Mouse (Mus musculus) erythroblast, adult 5-6 weeks (primary cell): ENCODE measurements around the gene Rem1. TPM values are rescaled to one million over a fixed set of nuclear protein-coding genes. Genes with fewer than 3 reads are reported as not detected.

Experiments used
- ATAC-seq: replicated peaks from 2 replicates; pipeline ENCODE4 v1.8.0; 2016; ENCODE audit warnings: moderate number of reproducible peaks, mild to moderate bottlenecking, moderate TSS enrichment, inconsistent platforms; ENCODE audit not compliant: poor library complexity, low FRiP score, severe bottlenecking
- total RNA-seq, 2 experiments: library from RNA; stranded (forward) in 1 of 2; stranded (reverse) in 1 of 2; fragments of 150-400 nt in 1 of 2; fragments of 200-764, 138-1000 nt in 1 of 2; gene quantifications; 2 replicates each; pipeline versions ENCODE4 v1.2.3 to v1.2.4; 2015 to 2017; ENCODE audit warnings: low replicate concordance in 2 of 2

The Rem1 gene
- total RNA-seq, 2 experiments from 2014 or later: 0.60 to 0.77 TPM

DNA sequence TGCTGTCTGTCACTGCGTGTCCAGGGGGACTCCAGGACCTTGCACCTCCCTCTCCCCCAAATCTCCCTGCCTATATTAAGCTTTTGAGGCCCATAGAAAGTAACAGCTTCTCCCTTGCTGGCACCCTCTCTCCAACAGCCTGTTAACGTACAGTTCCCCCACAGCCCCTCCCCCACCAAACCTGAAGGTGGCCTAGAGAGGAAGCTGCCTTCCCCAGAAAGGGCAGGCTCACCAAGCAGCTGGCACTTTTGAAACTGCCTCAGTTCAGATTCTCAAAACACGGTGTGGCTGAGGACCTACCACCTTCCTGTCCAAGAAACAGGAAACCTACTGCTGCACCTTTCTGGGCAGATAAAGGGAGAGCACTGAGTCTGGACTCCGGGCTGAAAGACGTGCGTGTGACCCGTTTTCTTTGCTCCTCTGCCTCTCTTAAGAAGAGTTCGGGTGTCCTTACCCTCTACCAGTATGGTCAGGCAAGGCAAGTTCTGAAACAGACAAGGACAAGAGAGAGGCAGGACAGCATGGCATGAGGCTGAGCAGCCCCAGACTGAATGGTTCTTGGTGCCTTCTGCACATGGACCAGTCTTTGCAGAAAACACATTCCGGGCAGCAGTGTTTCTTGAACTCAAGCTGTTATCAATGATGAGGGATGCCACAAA lies 44.4 kb downstream of the Rem1 start:
- no peak for ATAC-seq

DNA sequence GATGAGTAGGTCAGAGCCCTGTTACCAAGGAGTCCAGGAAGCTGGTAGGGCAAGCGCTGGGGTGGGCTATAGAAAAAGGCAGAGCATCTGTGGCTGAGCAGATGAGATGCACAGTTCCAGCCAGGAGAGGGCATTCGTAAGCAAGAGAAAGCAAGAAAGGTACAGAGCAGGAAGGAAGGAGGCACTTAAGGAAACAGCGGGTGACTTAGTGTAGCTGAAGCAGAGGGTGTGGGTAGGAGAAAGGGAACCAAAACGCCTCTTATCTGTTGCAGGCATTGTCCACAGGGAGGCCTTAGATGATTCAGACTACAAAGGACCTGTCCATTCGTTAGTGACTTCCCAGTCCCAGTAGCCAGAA lies 44.9 kb downstream of the Rem1 start:
- ATAC-seq: peak; percentile 23; the same call in 1 of the 2 replicates

DNA sequence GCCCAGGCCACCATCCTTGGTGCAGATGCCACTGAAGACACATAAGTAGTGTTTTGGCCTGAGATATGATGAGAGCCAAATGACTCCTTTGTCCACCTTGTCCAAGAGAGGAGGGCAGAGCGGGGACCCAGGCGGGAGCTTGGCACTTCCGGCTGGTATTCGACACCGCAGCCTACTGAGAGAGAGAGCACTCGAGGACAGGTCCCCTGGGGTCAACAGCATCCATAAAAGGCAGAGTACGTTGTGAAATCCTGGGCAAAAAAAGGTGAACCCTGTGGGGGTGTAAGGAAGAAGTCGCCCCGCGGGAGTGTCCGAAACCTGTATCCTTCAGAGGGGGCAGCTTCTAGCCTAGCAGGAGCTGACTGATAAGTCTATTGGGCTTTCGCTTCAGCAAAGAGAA lies 45.4 kb downstream of the Rem1 start:
- ATAC-seq: no peak

DNA sequence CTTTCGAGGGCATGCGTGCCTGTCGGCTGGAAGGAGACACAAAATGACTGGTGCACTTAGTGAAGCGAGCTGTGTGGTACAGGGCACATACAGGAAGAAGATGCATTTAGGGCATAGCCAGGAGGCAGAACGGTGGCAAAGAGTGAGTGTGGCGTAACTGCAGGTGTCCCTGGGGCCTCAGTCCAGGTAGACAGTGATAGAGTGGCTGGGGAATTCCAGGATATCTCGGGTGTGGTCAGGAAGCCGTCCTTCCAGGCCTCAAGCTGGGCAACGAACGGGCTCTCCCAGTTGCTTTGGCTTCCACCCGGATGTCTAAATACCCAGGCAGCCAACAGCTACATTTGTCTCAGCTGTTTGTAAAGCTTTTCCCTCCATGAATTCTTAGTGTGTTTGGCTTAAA lies 47.4 kb downstream of the Rem1 start:
- ATAC-seq: no peak

DNA sequence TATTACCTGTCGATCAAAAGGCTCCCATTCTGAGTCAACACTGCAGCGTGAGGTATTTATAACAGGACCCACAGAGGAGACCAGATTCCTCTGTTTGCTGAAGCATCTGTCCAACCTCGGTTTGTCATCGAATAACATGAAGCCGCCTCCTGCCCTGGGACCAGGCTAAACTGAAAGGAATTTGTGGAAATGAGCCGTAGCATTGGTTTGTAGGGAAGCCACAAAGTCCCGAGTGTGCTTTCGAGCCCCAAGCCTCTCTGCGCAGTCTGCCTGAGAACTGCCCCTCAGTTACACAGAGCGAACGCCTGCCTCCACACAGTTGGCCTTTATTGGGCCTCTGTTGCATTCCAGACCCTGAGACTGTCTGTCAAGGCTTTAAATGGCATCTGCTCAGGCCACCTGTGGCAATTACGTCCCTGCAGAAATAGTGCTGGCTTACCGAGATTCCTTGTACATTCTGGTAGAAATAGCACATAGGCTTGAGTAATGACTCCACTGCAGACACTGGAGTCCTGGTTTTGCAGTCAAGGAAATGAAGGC lies 48.6 kb downstream of the Rem1 start:
- no peak for ATAC-seq

DNA sequence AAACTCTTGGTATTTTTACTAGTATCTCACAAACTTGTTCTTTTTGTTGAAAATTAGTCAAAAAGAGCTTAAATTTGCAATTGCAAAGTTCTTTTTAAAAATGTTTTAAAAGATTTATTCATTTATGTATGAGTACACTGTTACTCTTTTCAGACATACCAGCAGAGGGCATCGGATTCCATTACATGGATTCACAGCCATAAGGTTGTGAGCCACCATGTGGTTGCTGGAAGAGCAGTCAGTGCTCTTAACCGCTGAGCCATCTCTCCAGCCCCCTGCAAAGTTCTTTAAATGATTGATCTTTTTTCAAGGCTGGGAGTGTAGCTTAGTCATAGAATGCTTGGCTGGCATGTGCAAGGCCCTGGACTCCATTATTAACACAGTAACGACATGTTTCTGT lies 51.6 kb downstream of the Rem1 start:
- no peak for ATAC-seq

DNA sequence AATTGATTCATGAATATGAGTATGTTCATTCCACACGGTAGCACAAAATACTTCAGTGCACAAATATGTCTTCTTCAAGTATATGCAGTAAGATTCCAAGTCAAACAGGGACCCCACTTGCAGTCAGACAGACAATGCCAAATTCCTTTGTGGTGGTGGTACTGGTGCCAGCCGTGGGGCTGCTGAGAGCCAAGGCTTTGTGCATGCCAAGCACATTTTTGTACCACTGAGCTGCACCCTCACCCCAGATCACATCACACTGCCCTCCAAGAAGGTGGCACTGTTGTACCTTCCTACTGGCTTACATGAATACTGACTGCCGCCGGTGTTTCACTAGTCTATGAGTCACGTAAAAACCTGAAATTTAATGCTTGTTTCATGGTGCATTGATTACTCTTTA lies 52.2 kb downstream of the Rem1 start:
- no peak for ATAC-seq

DNA sequence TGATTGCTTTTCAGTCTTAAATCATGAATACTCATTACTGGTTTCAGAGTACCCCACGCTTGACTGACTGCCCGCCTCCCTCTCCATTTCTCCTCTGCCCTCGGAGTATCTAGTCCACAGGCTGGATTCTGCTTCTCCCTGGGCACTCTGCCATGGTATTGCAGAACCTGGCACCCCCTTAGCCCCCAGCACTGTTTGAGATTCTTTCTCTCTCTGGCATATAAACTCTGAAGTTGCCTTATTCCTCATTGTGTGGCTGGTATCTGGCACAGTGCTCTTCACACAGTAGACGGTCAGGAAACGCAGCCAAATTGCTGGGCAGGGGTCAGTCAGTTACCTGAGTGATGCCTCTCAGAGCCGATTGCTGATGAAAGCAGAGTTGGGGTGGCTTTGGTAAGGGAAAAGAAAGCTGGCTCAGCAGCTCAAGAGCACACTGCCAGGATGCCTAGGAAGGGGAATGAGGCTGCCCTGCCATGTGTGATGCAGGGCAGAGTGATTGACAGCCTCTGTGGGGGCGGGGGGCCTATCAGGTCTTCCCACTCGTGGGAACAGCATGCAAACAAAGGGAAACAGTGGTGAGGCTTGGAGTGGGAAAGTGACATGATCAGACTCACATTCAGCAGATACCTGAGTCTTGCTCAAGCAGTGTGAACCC lies 53.1 kb downstream of the Rem1 start:
- no peak for ATAC-seq

DNA sequence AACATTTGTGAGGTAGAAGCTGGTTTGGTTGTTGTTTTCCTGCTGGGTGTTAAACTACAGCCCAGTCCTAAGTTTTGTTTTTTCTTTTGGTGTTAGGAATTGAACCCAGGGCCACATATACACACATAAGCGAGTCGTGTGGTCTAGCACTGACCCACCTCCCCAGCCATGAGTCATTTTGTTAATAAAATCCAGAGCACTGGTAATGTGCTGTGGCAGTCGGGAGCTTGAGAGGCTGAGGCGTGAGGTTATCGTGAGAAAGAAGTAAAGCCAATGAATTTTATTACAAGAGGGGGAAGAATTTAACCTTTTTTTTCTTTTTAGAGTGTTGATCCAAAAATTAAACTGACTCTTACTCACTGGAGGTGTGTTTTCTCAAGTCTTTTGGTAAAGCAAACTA lies 56.3 kb downstream of the Rem1 start:
- no peak for ATAC-seq

Other genes with a start within 250 kb of the Rem1 start
- 2.3 and 2.5 TPM in 2 replicates for gene Sox12, start 228.9 kb upstream of the Rem1 start, total RNA-seq (2015; ENCODE audit: low replicate concordance)
- 0.42 and 1.2 TPM in 2 replicates for gene Sox12, start 228.9 kb upstream of the Rem1 start, total RNA-seq (2017; ENCODE audit: low replicate concordance)
- gene Zcchc3, start 211.9 kb upstream of the Rem1 start, total RNA-seq (2015; ENCODE audit: low replicate concordance): 0.58 and 2.3 TPM in 2 replicates
- gene Zcchc3, start 211.9 kb upstream of the Rem1 start, total RNA-seq (2017; ENCODE audit: low replicate concordance): 0.84 and 1.2 TPM in 2 replicates
- gene 6820408C15Rik, start 211.4 kb upstream of the Rem1 start, total RNA-seq (2015; ENCODE audit: low replicate concordance): not detected in 2 replicates
- not detected in 2 replicates for gene 6820408C15Rik, start 211.4 kb upstream of the Rem1 start, total RNA-seq (2017; ENCODE audit: low replicate concordance)
- gene Defb23, start 162.3 kb upstream of the Rem1 start, total RNA-seq (2015; ENCODE audit: low replicate concordance): not detected in 2 replicates
- not detected in 2 replicates for gene Defb23, start 162.3 kb upstream of the Rem1 start, total RNA-seq (2017; ENCODE audit: low replicate concordance)
- not detected in 2 replicates for gene Defb20, start 149.9 kb upstream of the Rem1 start, total RNA-seq (2015; ENCODE audit: low replicate concordance)
- not detected in 2 replicates for gene Defb20, start 149.9 kb upstream of the Rem1 start, total RNA-seq (2017; ENCODE audit: low replicate concordance)
- not detected in 2 replicates for gene Defb22, start 136.8 kb upstream of the Rem1 start, total RNA-seq (2015; ENCODE audit: low replicate concordance)
- not detected in 2 replicates for gene Defb22, start 136.8 kb upstream of the Rem1 start, total RNA-seq (2017; ENCODE audit: low replicate concordance)
- gene Defb26, start 115.3 kb upstream of the Rem1 start, total RNA-seq (2015; ENCODE audit: low replicate concordance): not detected in 2 replicates
- not detected in 2 replicates for gene Defb26, start 115.3 kb upstream of the Rem1 start, total RNA-seq (2017; ENCODE audit: low replicate concordance)
- gene Defb28, start 108.7 kb upstream of the Rem1 start, total RNA-seq (2015; ENCODE audit: low replicate concordance): not detected in 2 replicates
- gene Defb28, start 108.7 kb upstream of the Rem1 start, total RNA-seq (2017; ENCODE audit: low replicate concordance): not detected in 2 replicates
- gene Defb29, start 86.9 kb upstream of the Rem1 start, total RNA-seq (2015; ENCODE audit: low replicate concordance): not detected in 2 replicates
- not detected in 2 replicates for gene Defb29, start 86.9 kb upstream of the Rem1 start, total RNA-seq (2017; ENCODE audit: low replicate concordance)
- gene Gm17416, start 57.6 kb upstream of the Rem1 start, total RNA-seq (2015; ENCODE audit: low replicate concordance): not detected in 2 replicates
- not detected in 2 replicates for gene Gm17416, start 57.6 kb upstream of the Rem1 start, total RNA-seq (2017; ENCODE audit: low replicate concordance)
- gene Defb21, start 54.2 kb upstream of the Rem1 start, total RNA-seq (2015; ENCODE audit: low replicate concordance): not detected in 2 replicates
- not detected in 2 replicates for gene Defb21, start 54.2 kb upstream of the Rem1 start, total RNA-seq (2017; ENCODE audit: low replicate concordance)
- gene Defb19, start 46.6 kb upstream of the Rem1 start, total RNA-seq (2015; ENCODE audit: low replicate concordance): not detected in 2 replicates
- gene Defb19, start 46.6 kb upstream of the Rem1 start, total RNA-seq (2017; ENCODE audit: low replicate concordance): not detected in 2 replicates
- not detected in 2 replicates for gene Defb45, start 27.6 kb upstream of the Rem1 start, total RNA-seq (2015; ENCODE audit: low replicate concordance)
- not detected in 2 replicates for gene Defb45, start 27.6 kb upstream of the Rem1 start, total RNA-seq (2017; ENCODE audit: low replicate concordance)
- gene Defb36, start 22.6 kb upstream of the Rem1 start, total RNA-seq (2015; ENCODE audit: low replicate concordance): not detected in 2 replicates
- not detected in 2 replicates for gene Defb36, start 22.6 kb upstream of the Rem1 start, total RNA-seq (2017; ENCODE audit: low replicate concordance)
- not detected in 2 replicates for gene Defb25, start 3.9 kb upstream of the Rem1 start, total RNA-seq (2015; ENCODE audit: low replicate concordance)
- gene Defb25, start 3.9 kb upstream of the Rem1 start, total RNA-seq (2017; ENCODE audit: low replicate concordance): not detected in 2 replicates
- 32.9 and 37.4 TPM in 2 replicates for gene H13, start 42.5 kb downstream of the Rem1 start, total RNA-seq (2015; ENCODE audit: low replicate concordance)
- gene H13, start 42.5 kb downstream of the Rem1 start, total RNA-seq (2017; ENCODE audit: low replicate concordance): 13.8 and 20.8 TPM in 2 replicates
- gene Mcts2, start 60.1 kb downstream of the Rem1 start, total RNA-seq (2015; ENCODE audit: low replicate concordance): 2.3 TPM in 1 of 2 replicates, not detected in the other
- 1.4 and 3.2 TPM in 2 replicates for gene Mcts2, start 60.1 kb downstream of the Rem1 start, total RNA-seq (2017; ENCODE audit: low replicate concordance)
- gene Id1, start 109.3 kb downstream of the Rem1 start, total RNA-seq (2015; ENCODE audit: low replicate concordance): 3.6 TPM in 1 of 2 replicates, not detected in the other
- gene Id1, start 109.3 kb downstream of the Rem1 start, total RNA-seq (2017; ENCODE audit: low replicate concordance): 3.7 and 4.5 TPM in 2 replicates
- gene Cox4i2, start 127.2 kb downstream of the Rem1 start, total RNA-seq (2015; ENCODE audit: low replicate concordance): not detected in 2 replicates
- gene Cox4i2, start 127.2 kb downstream of the Rem1 start, total RNA-seq (2017; ENCODE audit: low replicate concordance): not detected in 2 replicates
- 543 and 572 TPM in 2 replicates for gene Bcl2l1, start 204.8 kb downstream of the Rem1 start, total RNA-seq (2015; ENCODE audit: low replicate concordance)
- 807 and 937 TPM in 2 replicates for gene Bcl2l1, start 204.8 kb downstream of the Rem1 start, total RNA-seq (2017; ENCODE audit: low replicate concordance)
- 39.8 and 43.9 TPM in 2 replicates for gene Tpx2, start 221.0 kb downstream of the Rem1 start, total RNA-seq (2015; ENCODE audit: low replicate concordance)
- 53.4 and 65.9 TPM in 2 replicates for gene Tpx2, start 221.0 kb downstream of the Rem1 start, total RNA-seq (2017; ENCODE audit: low replicate concordance)